ENCODE assay signal across 14 mouse cellular contexts in genomic region chr15:82229542-82230045, GRCm38 (mm10). TPM values are rescaled to one million over a fixed set of nuclear protein-coding genes. Genes with fewer than 3 reads are reported as not detected.
DNase-seq lines count a peak whose midpoint lies in the region; ATAC-seq lines count a peak whose summit lies in the region.
"Had no signal": no experiment of that assay in that cellular context is flagged by ENCODE, and none has a peak within 500 bp of the region (broad histone marks: within the 10 kb centered on the region; RNA-seq: fewer than 3 reads in every experiment).

No protein-coding gene starts in this region.

- H3K4me3 ChIP-seq in heart, embryonic 12.5 days, result no peak overlapping the region
- no peak overlapping the region for H3K4me3 ChIP-seq in neural tube, embryonic 11.5 days (ENCODE audit: low read depth, low read length)
- no peak overlapping the region for H3K4me3 ChIP-seq in neural tube, embryonic 15.5 days (replicated peaks)
- H3K4me3 ChIP-seq in intestine, embryonic 16.5 days (ENCODE audit: low read length), result no peak overlapping the region
- H3K4me3 ChIP-seq: left cerebral cortex, adult 2 months; myocyte had no signal

- WGBS in heart, embryonic 12.5 days, result 37% methylated on average over 11 of the region's 11 CpGs
- WGBS in neural tube, embryonic 11.5 days, result 48% methylated on average over 11 of the region's 11 CpGs
- 46% methylated on average over 11 of the region's 11 CpGs for WGBS in neural tube, embryonic 15.5 days
- WGBS in intestine, embryonic 16.5 days, result 58% methylated on average over 11 of the region's 11 CpGs

- H3K4me2 ChIP-seq in heart, embryonic 12.5 days, result no peak overlapping the region
- no peak overlapping the region for H3K4me2 ChIP-seq in neural tube, embryonic 11.5 days (ENCODE audit: low read depth)
- no peak overlapping the region for H3K4me2 ChIP-seq in neural tube, embryonic 15.5 days
- no peak overlapping the region for H3K4me2 ChIP-seq in intestine, embryonic 16.5 days (ENCODE audit: low read depth, low read length)

- H3K36me3 ChIP-seq in heart, embryonic 12.5 days, result no peaks in the 10 kb centered on the region
- H3K36me3 ChIP-seq in neural tube, embryonic 11.5 days (ENCODE audit: control insufficient read depth, insufficient read depth, low read length), result no peaks in the 10 kb centered on the region
- H3K36me3 ChIP-seq in neural tube, embryonic 15.5 days, result no peaks in the 10 kb centered on the region
- H3K36me3 ChIP-seq in intestine, embryonic 16.5 days (ENCODE audit: control insufficient read depth, insufficient read depth, low read length), result no peaks in the 10 kb centered on the region

- H3K27ac ChIP-seq in heart, embryonic 12.5 days (ENCODE audit: poor library complexity, severe bottlenecking), result no peak overlapping the region
- no peak overlapping the region for H3K27ac ChIP-seq in neural tube, embryonic 11.5 days (ENCODE audit: low read depth, low read length)
- no peak overlapping the region for H3K27ac ChIP-seq in neural tube, embryonic 15.5 days (replicated peaks)
- no peak overlapping the region for H3K27ac ChIP-seq in intestine, embryonic 16.5 days (ENCODE audit: low read length)
- H3K27ac ChIP-seq: left cerebral cortex, adult 2 months had no signal

- peak overlapping the region; percentile 55; the same call in 1 of the 2 replicates for H3K9ac ChIP-seq in heart, embryonic 12.5 days
- 0 out of 2 replicates have a peak overlapping the region, but pooled peaks have one; percentile 1 for H3K9ac ChIP-seq in neural tube, embryonic 11.5 days (ENCODE audit: low read length)
- no peak overlapping the region for H3K9ac ChIP-seq in neural tube, embryonic 15.5 days (replicated peaks)
- no peak overlapping the region for H3K9ac ChIP-seq in intestine, embryonic 16.5 days (ENCODE audit: low read depth, low read length)

- DNase-seq in heart, adult 18-20 months, result no peak
- DNase-seq in neural tube, embryonic 11.5 days (ENCODE audit: low spot score), result no peak
- peak; percentile 86 to 87 for DNase-seq in spleen, postnatal 36 days (ENCODE audit: low spot score in 2 of 2)
- no peak for DNase-seq in cerebellum, postnatal 36 days
- DNase-seq in kidney, adult 11 months, result no peak

- H3K4me1 ChIP-seq in heart, embryonic 12.5 days (replicated peaks), result peaks cover 12% of the 10 kb centered on the region
- no peaks in the 10 kb centered on the region; the same call in 1 of the 2 replicates for H3K4me1 ChIP-seq in neural tube, embryonic 11.5 days (ENCODE audit: control insufficient read depth, insufficient read depth, low read length)
- peaks cover 10% of the 10 kb centered on the region for H3K4me1 ChIP-seq in neural tube, embryonic 15.5 days
- 0 out of 2 replicates have a peak, but pooled peaks cover under 1% of the 10 kb centered on the region for H3K4me1 ChIP-seq in intestine, embryonic 16.5 days (ENCODE audit: control insufficient read depth, insufficient read depth, low read length)

- ATAC-seq in heart, embryonic 12.5 days (ENCODE audit: insufficient number of reproducible peaks, low FRiP score), result peak; percentile 82
- no peak for ATAC-seq in neural tube, embryonic 11.5 days (ENCODE audit: insufficient read depth, low FRiP score, low TSS enrichment)
- ATAC-seq in neural tube, embryonic 15.5 days (ENCODE audit: low FRiP score), result no peak
- ATAC-seq in intestine, embryonic 16.5 days, result peak; percentile 52
- ATAC-seq: CD4-positive, CD25-positive, alpha-beta regulatory T cell, adult 4 months; inflammation-experienced regulatory T-cells, adult 6 months; lung, postnatal 0 days had no signal

- H3K9me3 ChIP-seq in heart, embryonic 12.5 days (replicated peaks), result no peaks in the 10 kb centered on the region
- H3K9me3 ChIP-seq in neural tube, embryonic 11.5 days (ENCODE audit: control insufficient read depth, low read length), result no peaks in the 10 kb centered on the region
- no peaks in the 10 kb centered on the region for H3K9me3 ChIP-seq in neural tube, embryonic 15.5 days (replicated peaks)
- H3K9me3 ChIP-seq in intestine, embryonic 16.5 days (ENCODE audit: control insufficient read depth, low read length), result no peaks in the 10 kb centered on the region

- H3K27me3 ChIP-seq in heart, embryonic 12.5 days (replicated peaks), result peaks cover 37% of the 10 kb centered on the region
- peaks cover 8% of the 10 kb centered on the region for H3K27me3 ChIP-seq in neural tube, embryonic 11.5 days (ENCODE audit: control insufficient read depth, insufficient read depth, low read length)
- H3K27me3 ChIP-seq in neural tube, embryonic 15.5 days (replicated peaks), result peaks cover 9% of the 10 kb centered on the region
- H3K27me3 ChIP-seq in intestine, embryonic 16.5 days (replicated peaks; ENCODE audit: control insufficient read depth, insufficient read depth, low read length), result peaks cover 2% of the 10 kb centered on the region

RNA-seq across cellular contexts. Expression of gene Tnfrsf13c, which starts 5.4 kb away (rescaled TPM):
- polyA plus RNA-seq in heart, embryonic 12.5 days (2016; fragmentation: Nextera tagmentation; extraction: Ambion mirVana), result 0.09 TPM in 1 of 2 replicates, not detected in the other
- 1 to 10 TPM in 1 of 2 experiments, under 1 TPM in 1; 0.35 to 2.2 TPM for total RNA-seq in heart, adult 18-20 months (2021)
- polyA plus RNA-seq in neural tube, embryonic 11.5 days (2014; fragmentation: Nextera tagmentation; extraction: Ambion mirVana), result 0.23 and 0.57 TPM in 2 replicates
- 0.66 and 0.90 TPM in 2 replicates for polyA plus RNA-seq in neural tube, embryonic 15.5 days (2015; fragmentation: Nextera tagmentation; extraction: Ambion mirVana)
- 0.09 and 0.11 TPM in 2 replicates for polyA plus RNA-seq in intestine, embryonic 16.5 days (2015; fragmentation: Nextera tagmentation; extraction: Ambion mirVana)

RNA-seq across cellular contexts. Expression of gene Cenpm, which starts 15.0 kb away (rescaled TPM):
- polyA plus RNA-seq in heart, embryonic 12.5 days (2016; fragmentation: Nextera tagmentation; extraction: Ambion mirVana), result 57.9 and 67.0 TPM in 2 replicates
- total RNA-seq in heart, adult 18-20 months (2021), result under 1 TPM; 0.42 to 0.46 TPM
- polyA plus RNA-seq in neural tube, embryonic 11.5 days (2014; fragmentation: Nextera tagmentation; extraction: Ambion mirVana), result 64.4 and 68.7 TPM in 2 replicates
- 17.8 and 23.4 TPM in 2 replicates for polyA plus RNA-seq in neural tube, embryonic 15.5 days (2015; fragmentation: Nextera tagmentation; extraction: Ambion mirVana)
- 36.3 and 43.6 TPM in 2 replicates for polyA plus RNA-seq in intestine, embryonic 16.5 days (2015; fragmentation: Nextera tagmentation; extraction: Ambion mirVana)

RNA-seq across cellular contexts. Expression of gene Shisa8, which starts 17.0 kb away (rescaled TPM):
- 0.19 and 0.35 TPM in 2 replicates for polyA plus RNA-seq in heart, embryonic 12.5 days (2016; fragmentation: Nextera tagmentation; extraction: Ambion mirVana)
- total RNA-seq in heart, adult 18-20 months (2021), result under 1 TPM in 1 of 2 experiments, not detected in 1; 0.21 TPM
- polyA plus RNA-seq in neural tube, embryonic 11.5 days (2014; fragmentation: Nextera tagmentation; extraction: Ambion mirVana), result 0.30 and 0.46 TPM in 2 replicates
- polyA plus RNA-seq in neural tube, embryonic 15.5 days (2015; fragmentation: Nextera tagmentation; extraction: Ambion mirVana), result 4.6 and 6.7 TPM in 2 replicates
- 0.06 and 0.09 TPM in 2 replicates for polyA plus RNA-seq in intestine, embryonic 16.5 days (2015; fragmentation: Nextera tagmentation; extraction: Ambion mirVana)
- polyA plus RNA-seq: CD4-positive, CD25-positive, alpha-beta regulatory T cell, adult 4 months; inflammation-experienced regulatory T-cells, adult 6 months had no signal

RNA-seq across cellular contexts. Expression of gene 1500009C09Rik, which starts 22.6 kb away (rescaled TPM):
- polyA plus RNA-seq in heart, embryonic 12.5 days (2016; fragmentation: Nextera tagmentation; extraction: Ambion mirVana), result not detected in 2 replicates
- total RNA-seq in heart, adult 18-20 months (2021), result not detected
- polyA plus RNA-seq in neural tube, embryonic 11.5 days (2014; fragmentation: Nextera tagmentation; extraction: Ambion mirVana), result 0.68 and 0.76 TPM in 2 replicates
- 13.0 and 18.4 TPM in 2 replicates for polyA plus RNA-seq in neural tube, embryonic 15.5 days (2015; fragmentation: Nextera tagmentation; extraction: Ambion mirVana)
- not detected in 2 replicates for polyA plus RNA-seq in intestine, embryonic 16.5 days (2015; fragmentation: Nextera tagmentation; extraction: Ambion mirVana)
- total RNA-seq: heart, adult 8-10 months had no signal
- polyA plus RNA-seq: CD4-positive, CD25-positive, alpha-beta regulatory T cell, adult 4 months; inflammation-experienced regulatory T-cells, adult 6 months; lung, postnatal 0 days; myocyte had no signal

RNA-seq across cellular contexts. Expression of gene Sept3, which starts 45.1 kb away (rescaled TPM):
- 3.8 and 4.9 TPM in 2 replicates for polyA plus RNA-seq in heart, embryonic 12.5 days (2016; fragmentation: Nextera tagmentation; extraction: Ambion mirVana)
- total RNA-seq in heart, adult 18-20 months (2021), result 1 to 10 TPM in 1 of 2 experiments, under 1 TPM in 1; 0.62 to 1.1 TPM
- polyA plus RNA-seq in neural tube, embryonic 11.5 days (2014; fragmentation: Nextera tagmentation; extraction: Ambion mirVana), result 141 and 142 TPM in 2 replicates
- 338 and 367 TPM in 2 replicates for polyA plus RNA-seq in neural tube, embryonic 15.5 days (2015; fragmentation: Nextera tagmentation; extraction: Ambion mirVana)
- 4.2 and 4.4 TPM in 2 replicates for polyA plus RNA-seq in intestine, embryonic 16.5 days (2015; fragmentation: Nextera tagmentation; extraction: Ambion mirVana)
- polyA plus RNA-seq: CD4-positive, CD25-positive, alpha-beta regulatory T cell, adult 4 months; inflammation-experienced regulatory T-cells, adult 6 months had no signal

Comparison
In these comparisons a context has a peak if more than half of its experiments do, and no peak if none do; other contexts are left out.
1. H3K9ac ChIP-seq: peak in heart, embryonic 12.5 days (single experiment) and neural tube, embryonic 11.5 days (single experiment); none in neural tube, embryonic 15.5 days (single experiment) and intestine, embryonic 16.5 days (single experiment).
2. ATAC-seq: peak in heart, embryonic 12.5 days (single experiment) and intestine, embryonic 16.5 days (single experiment); none in neural tube, embryonic 11.5 days (single experiment) and neural tube, embryonic 15.5 days (single experiment).
3. DNase-seq: peak in spleen, postnatal 36 days (2 of 2); none in heart, adult 18-20 months (0 of 2), neural tube, embryonic 11.5 days (single experiment), cerebellum, postnatal 36 days (0 of 2) and kidney, adult 11 months (single experiment).